Mouse (Mus musculus): ENCODE measurements around the gene Phkb.

GRCm38 (mm10) chr8:85977588-85978077 lies 136.9 kb downstream of the Phkb start:
- no peak for TF ChIP-seq RCOR1 (IDR thresholded peaks at IDR 0.05; ENCODE audit: low read depth, low read length)
- TF ChIP-seq POLR2A (IDR thresholded peaks at IDR 0.05; ENCODE audit: control insufficient read depth in 1 of 2, insufficient read depth in 1 of 2, low read depth in 1 of 2, low read length in 2 of 2, poor library complexity in 1 of 2), result no peak
- TF ChIP-seq MAX (IDR thresholded peaks at IDR 0.05; ENCODE audit: low read length), result no peak
- no peak for TF ChIP-seq TCF12 (IDR thresholded peaks at IDR 0.05; ENCODE audit: low read depth, low read length)
- no peak for TF ChIP-seq NELFE (IDR thresholded peaks at IDR 0.05; ENCODE audit: low read depth, low read length)

All from MEL (cell line).